Mouse (Mus musculus): Measurements from ENCODE around the gene Snd1.

Gene Snd1

GRCm38 (mm10) chr6:28969615-28970014 is 494.7 kb downstream of the Snd1 start:
- DNase-seq (ENCODE audit: low read depth, low spot score), result no peak

GRCm38 (mm10) chr6:28970711-28971110 is 495.8 kb downstream of the Snd1 start:
- no peak for DNase-seq (ENCODE audit: low read depth, low spot score)

DNA sequence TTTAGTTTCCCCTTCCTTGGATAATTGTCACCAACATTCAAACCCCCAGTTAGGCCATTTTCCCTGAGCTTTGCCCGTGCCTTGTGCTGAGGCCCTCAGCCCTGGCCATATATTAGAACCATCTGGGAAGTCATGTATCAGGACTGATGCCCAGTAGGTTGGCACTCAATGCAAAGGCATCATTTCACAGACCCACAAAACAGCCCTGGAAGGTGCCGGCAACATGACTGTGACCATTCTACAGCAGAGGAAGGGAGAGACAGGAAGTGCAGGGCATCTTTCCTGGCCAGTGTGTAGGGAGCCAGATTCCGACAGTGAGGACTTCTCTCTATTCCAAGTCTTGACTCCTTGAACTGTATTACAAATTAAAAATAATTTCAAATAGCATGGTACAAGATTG is 499.6 kb downstream of the Snd1 start:
- DNase-seq (ENCODE audit: low read depth, low spot score), result no peak

- DNase-seq (ENCODE audit: low read depth, low spot score), result no peak
These were observed 500.2 kb downstream of the Snd1 start for GRCm38 (mm10) chr6:28975106-28975505.

DNA sequence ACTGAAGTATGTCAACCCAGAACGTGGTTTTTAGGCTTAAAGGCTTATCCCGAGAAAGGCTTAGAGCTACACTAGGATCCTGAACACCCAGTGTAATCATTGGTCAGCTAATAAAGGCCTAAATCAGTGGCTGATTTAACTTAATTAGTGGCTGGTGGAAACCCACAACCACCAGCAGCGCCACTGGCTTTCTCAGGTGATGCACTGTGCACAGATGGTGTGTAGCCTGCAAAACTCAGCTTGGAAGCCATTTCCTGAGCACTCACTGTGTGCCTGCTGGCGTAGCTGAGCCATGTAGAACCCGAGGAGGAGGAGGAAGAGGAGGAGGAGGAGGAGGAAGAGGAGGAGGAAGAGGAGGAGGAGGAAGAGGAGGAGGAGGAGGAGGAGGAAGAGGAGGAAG is 503.1 kb downstream of the Snd1 start:
- no peak for DNase-seq (ENCODE audit: low read depth, low spot score)

GRCm38 (mm10) chr6:28978881-28979280 is 503.9 kb downstream of the Snd1 start:
- DNase-seq (ENCODE audit: low read depth, low spot score), result no peak

- DNase-seq (ENCODE audit: low read depth, low spot score), result no peak
These were observed 504.6 kb downstream of the Snd1 start for GRCm38 (mm10) chr6:28979586-28979985.

GRCm38 (mm10) chr6:28980219-28980618 is 505.3 kb downstream of the Snd1 start:
- DNase-seq (ENCODE audit: low read depth, low spot score), result peak; percentile 34

DNA sequence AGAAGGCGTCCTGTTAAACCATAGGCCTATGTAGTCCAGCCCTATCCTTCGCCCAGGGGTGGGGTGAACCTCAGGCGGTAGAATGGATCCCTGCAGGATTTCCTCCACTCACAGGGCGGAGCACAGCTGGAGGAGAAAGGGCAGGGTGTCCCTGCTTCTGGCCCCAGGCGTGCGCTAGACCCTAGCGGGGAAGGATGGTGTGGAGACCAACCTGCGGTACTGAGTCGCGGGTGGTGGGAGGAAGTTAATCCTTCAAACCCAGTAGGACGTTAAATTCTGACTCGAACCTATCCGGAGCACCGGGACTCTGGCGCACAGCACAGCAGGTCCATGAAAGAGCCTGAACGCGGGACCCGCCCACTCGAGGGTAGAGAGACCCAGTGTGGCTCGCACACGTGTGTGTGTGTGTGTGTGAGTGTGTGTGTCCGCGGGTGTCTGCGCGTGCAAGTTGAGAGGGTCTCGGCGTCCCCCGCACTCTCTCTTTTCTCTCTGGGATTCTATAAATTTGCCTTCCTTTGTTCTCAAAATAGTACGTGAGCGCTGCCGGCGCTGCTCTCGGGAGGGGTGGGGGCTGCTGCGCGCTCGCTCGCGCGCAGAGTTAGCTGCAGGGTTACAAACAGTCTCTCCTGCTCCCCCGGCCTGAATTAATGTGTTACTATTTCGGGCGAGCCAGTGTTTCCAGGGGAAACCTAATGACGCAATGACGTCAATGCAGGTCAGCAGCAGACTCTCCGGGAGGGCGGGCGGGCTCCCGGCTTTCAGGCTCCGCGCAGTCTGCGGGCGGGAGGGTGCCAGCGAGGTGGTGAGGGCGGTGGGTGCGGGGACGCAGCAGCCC is 506.0 kb downstream of the Snd1 start:
- DNase-seq (ENCODE audit: low read depth, low spot score), result peak; percentile 71

- DNase-seq (ENCODE audit: low read depth, low spot score), result no peak
These were observed 506.6 kb downstream of the Snd1 start for GRCm38 (mm10) chr6:28981585-28981948.

GRCm38 (mm10) chr6:28981966-28982701 is 507.2 kb downstream of the Snd1 start:
- peak; percentile 87 for DNase-seq (ENCODE audit: low read depth, low spot score)

GRCm38 (mm10) chr6:28982817-28983216 is 507.9 kb downstream of the Snd1 start:
- DNase-seq (ENCODE audit: low read depth, low spot score), result no peak

Measured in mesoderm, embryonic 11.5 days (tissue).